Mouse (Mus musculus) liver, embryonic 15.5 days (tissue): ENCODE measurements at regions not wholly inside any gene's neighbourhood (a gene's known extent, or its start where the extent isn't known, plus 50 kb on each side); places are given as distances from the start of the nearest gene placed in this dataset.

ENCODE experiments used
- ATAC-seq: fragments of 200-750 bp; cut with Nextera tagmentation; 2 replicates; pipeline ENCODE4 v1.8.0; 2017; ENCODE audit warnings: moderate number of reproducible peaks, mild to moderate bottlenecking, moderate library complexity; ENCODE audit not compliant: insufficient read depth
- H3K27ac ChIP-seq: fragments of 300-500 bp; sonication (generic); replicated peaks from 2 replicates; pipeline ENCODE4 v1.5.1; 2015; ENCODE audit warnings: mild to moderate bottlenecking, inconsistent platforms
- H3K27me3 ChIP-seq: fragments of 300-500 bp; sonication (generic); 2 replicates; pipeline ENCODE4 v1.6.1; 2015; ENCODE audit warnings: mild to moderate bottlenecking, inconsistent platforms
- H3K36me3 ChIP-seq: fragments of 300-500 bp; sonication (generic); replicated peaks from 2 replicates; pipeline ENCODE4 v1.6.1; 2015; ENCODE audit warnings: moderate library complexity, mild to moderate bottlenecking, inconsistent platforms
- H3K4me1 ChIP-seq: fragments of 300-500 bp; sonication (generic); replicated peaks from 2 replicates; pipeline ENCODE4 v1.6.1; 2015; ENCODE audit warnings: inconsistent platforms
- H3K4me2 ChIP-seq: fragments of 300-500 bp; sonication (generic); 2 replicates; pipeline ENCODE4 v1.6.1; 2015; ENCODE audit warnings: moderate library complexity, mild to moderate bottlenecking, inconsistent platforms
- H3K4me3 ChIP-seq: fragments of 300-500 bp; sonication (generic); replicated peaks from 2 replicates; pipeline ENCODE4 v1.5.1; 2015; ENCODE audit warnings: mild to moderate bottlenecking, inconsistent platforms
- H3K9ac ChIP-seq: fragments of 300-500 bp; sonication (generic); 2 replicates; pipeline ENCODE4 v1.6.1; 2015; ENCODE audit warnings: moderate library complexity, mild to moderate bottlenecking, inconsistent platforms
- H3K9me3 ChIP-seq: fragments of 300-500 bp; sonication (generic); replicated peaks from 2 replicates; pipeline ENCODE4 v1.6.1; 2016; ENCODE audit warnings: inconsistent platforms
- WGBS: fragments of 180-500 bp; shearing (Covaris S2); methylation state at CpG from one replicate; pipeline ENCODE4 v1.1.7; 2015; ENCODE audit warnings: mixed read lengths; ENCODE audit not compliant: insufficient replicate concordance; 5-methylcytosine and 5-hydroxymethylcytosine counted together

DNA sequence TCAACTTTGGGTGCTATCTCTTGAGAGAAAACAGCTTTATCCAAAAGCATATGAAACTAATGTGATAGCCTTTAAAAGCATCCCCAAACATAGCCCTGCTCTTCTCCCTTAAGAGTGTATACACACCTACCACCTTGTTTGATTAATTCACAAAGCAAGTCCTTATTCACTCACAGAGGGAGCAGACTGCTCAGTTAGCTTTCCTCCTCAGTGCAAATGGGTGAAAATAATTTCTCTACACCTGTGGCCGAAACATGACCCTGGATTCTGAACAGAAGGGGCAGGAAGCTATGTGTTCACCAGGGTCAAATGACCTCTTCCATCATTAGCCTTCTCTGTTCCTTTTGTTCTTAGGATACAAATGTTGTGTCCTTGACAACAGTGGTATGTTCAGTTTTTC is 181.2 kb upstream of the Camk1g start:
- Histone ChIP-seq H3K4me1 (no peaks in the 10 kb centered on the region), H3K9ac (no peak overlapping the region), H3K36me3 (no peaks in the 10 kb centered on the region), H3K4me3 (no peak overlapping the region), H3K9me3 (no peaks in the 10 kb centered on the region), H3K27ac (no peak overlapping the region), H3K27me3 (no peaks in the 10 kb centered on the region), H3K4me2 (no peak overlapping the region)
- WGBS, result 66% methylated on average over 1 of the region's 1 CpGs
- ATAC-seq, result no peak

DNA sequence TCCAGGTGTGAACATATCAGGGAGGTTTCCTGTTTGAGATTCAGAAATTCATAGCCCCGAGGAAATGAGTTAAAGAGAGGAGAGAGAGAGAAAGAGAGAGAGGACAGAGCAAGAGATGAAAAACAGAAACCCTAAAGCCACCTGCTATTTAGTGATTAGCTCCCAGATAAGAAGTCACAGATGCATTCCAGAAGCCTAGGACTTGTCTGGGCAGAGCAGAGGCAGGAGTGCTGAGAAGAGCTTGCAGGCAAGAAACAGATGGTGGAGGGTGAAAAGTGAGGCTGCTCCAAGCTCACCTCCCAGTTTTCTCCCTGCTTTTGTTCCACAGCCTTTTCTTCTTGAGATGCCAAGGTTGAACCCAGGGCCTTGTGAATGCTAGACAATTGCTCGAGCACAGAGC is 180.7 kb upstream of the Camk1g start:
- no peak for ATAC-seq
- Histone ChIP-seq H3K4me3 (no peak overlapping the region), H3K4me2 (no peak overlapping the region), H3K27ac (no peak overlapping the region), H3K4me1 (no peaks in the 10 kb centered on the region), H3K27me3 (no peaks in the 10 kb centered on the region), H3K9ac (no peak overlapping the region), H3K9me3 (no peaks in the 10 kb centered on the region), H3K36me3 (no peaks in the 10 kb centered on the region)
- WGBS, result 21% methylated on average over 2 of the region's 2 CpGs

DNA sequence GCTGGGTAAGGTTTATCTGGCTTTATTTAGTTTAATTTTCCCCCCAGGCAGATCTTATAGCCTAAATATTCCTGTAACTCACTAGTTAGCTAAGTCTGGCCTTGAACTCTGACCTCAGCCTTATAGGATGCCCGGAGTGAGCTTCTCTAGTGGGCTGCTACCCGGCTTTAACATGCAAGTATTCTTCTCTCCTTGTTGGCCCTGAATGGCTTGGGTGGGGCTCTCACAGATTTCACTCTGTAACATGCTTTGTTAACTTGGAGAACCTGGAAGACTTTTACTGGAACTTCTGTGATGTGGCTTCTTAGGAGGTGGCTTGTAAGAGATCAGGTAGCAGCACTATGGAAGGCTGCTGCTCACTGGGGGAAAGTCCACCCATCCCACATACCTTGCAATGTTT is 177.3 kb upstream of the Camk1g start:
- no peaks in the 10 kb centered on the region for H3K27me3 ChIP-seq

DNA sequence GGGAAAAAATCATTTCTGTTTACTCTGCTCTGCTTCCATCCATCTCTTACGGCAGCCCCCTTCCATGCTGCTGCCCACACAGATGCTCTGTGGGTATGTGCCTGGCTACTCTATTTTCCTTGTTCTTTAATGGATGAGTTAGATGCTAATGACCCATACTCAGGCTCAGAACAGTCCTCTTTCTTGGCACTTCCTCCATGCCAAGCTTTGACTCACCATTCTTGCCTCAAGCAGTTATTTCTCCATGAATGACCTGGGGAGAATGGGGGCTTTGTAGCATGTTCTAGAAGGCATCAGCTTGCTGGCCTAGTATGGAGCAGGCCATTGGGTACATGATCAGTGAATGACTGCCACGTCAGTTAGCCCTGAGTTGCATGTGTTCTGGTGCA is 175.9 kb upstream of the Camk1g start:
- 58% methylated on average over 2 of the region's 2 CpGs for WGBS
- Histone ChIP-seq H3K27me3 (no peaks in the 10 kb centered on the region), H3K27ac (no peak overlapping the region), H3K4me1 (no peaks in the 10 kb centered on the region), H3K4me2 (no peak overlapping the region), H3K9me3 (no peaks in the 10 kb centered on the region), H3K36me3 (no peaks in the 10 kb centered on the region), H3K4me3 (no peak overlapping the region), H3K9ac (no peak overlapping the region)
- no peak for ATAC-seq

More for the DNA sequence above, 177.3 kb upstream of the Camk1g start:
- WGBS, result 62% methylated on average over 2 of the region's 2 CpGs
- no peaks in the 10 kb centered on the region for H3K36me3 ChIP-seq
- H3K9ac ChIP-seq, result no peak overlapping the region
- H3K4me1 ChIP-seq, result no peaks in the 10 kb centered on the region
- no peak overlapping the region for H3K4me2 ChIP-seq
- no peak overlapping the region for H3K27ac ChIP-seq
- H3K4me3 ChIP-seq, result no peak overlapping the region
- no peak for ATAC-seq
- no peaks in the 10 kb centered on the region for H3K9me3 ChIP-seq

DNA sequence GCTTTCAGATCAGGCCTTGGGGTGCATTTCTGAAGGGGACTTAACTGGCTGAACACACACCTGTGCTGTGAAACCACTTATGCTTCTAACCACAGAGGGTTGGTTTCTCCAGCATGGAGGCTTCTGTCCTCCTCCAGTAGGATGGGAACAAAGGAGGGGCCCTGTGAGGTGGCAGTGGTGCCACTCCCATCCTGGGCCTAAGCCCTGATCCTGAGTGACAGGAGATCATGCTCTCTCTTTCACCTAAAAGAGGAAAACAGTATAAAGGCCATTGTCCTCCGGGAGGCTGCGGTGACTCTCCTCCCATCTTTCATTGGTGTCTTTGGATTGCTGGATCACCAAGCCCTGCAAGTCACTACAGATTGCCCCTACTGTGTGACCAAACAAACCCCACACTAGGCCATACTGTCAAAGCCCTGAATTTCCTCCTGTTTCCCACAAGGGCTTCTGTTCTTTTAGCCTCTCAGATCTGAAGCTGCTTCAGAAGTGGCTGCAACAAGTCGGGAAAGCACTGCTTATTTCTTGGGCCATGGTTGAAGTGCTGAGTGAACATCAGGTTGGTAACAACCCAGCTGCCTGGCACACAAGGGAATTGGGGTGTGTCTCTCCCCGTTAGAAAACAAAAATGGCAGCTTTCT is 175.4 kb upstream of the Camk1g start:
- 56% methylated on average over 4 of the region's 4 CpGs for WGBS
- Histone ChIP-seq H3K27ac (no peak overlapping the region), H3K9ac (no peak overlapping the region), H3K4me3 (no peak overlapping the region), H3K4me2 (no peak overlapping the region), H3K4me1 (no peaks in the 10 kb centered on the region), H3K36me3 (no peaks in the 10 kb centered on the region), H3K27me3 (no peaks in the 10 kb centered on the region), H3K9me3 (no peaks in the 10 kb centered on the region)
- ATAC-seq, result no peak

DNA sequence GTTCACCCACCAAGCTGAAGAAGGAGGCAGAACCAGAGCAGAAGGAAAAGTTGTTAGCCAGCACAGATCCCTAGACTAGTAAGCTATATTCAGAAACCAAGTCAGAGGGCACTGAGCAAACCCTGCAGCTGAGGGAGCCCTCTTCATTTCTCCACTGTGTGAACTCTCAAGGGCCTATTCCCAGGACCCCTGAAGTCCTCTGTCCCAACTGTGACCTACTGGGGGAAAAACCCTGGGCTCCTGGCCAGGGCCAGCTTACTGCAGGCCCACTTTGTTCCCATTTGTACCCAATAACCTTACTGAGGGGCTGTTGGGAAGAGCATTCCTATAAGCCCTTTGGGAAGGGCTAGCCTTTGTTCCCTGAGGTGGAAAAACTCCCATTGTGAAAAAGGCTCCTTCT is 174.7 kb upstream of the Camk1g start:
- H3K27ac ChIP-seq, result no peak overlapping the region
- no peak overlapping the region for H3K4me2 ChIP-seq
- no peak overlapping the region for H3K4me3 ChIP-seq
- no peaks in the 10 kb centered on the region for H3K4me1 ChIP-seq
- no peak for ATAC-seq
- no peaks in the 10 kb centered on the region for H3K36me3 ChIP-seq
- no peaks in the 10 kb centered on the region for H3K9me3 ChIP-seq
- H3K9ac ChIP-seq, result no peak overlapping the region
- H3K27me3 ChIP-seq, result no peaks in the 10 kb centered on the region

DNA sequence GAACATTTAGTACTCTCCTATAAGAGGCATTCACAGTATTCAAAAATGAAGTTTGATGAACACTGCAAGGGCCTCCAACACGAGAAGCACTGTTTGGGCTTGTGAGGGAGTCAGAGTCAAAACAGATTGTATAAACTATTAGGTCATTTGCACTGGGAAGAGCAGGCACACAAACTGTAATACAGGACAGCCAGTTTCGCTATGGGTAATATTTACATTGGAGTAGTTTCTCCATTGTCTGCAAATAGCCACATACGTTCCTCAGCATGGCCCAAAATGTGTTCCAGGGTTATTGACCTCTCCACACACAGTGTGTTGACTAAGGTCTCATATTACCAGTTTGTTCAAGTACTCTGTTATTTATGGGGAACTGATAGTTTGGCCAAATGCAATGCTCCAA is 173.7 kb upstream of the Camk1g start:
- H3K4me1 ChIP-seq, result no peaks in the 10 kb centered on the region
- no peak overlapping the region for H3K9ac ChIP-seq
- H3K9me3 ChIP-seq, result no peaks in the 10 kb centered on the region
- H3K36me3 ChIP-seq, result no peaks in the 10 kb centered on the region
- H3K27me3 ChIP-seq, result no peaks in the 10 kb centered on the region
- H3K4me3 ChIP-seq, result no peak overlapping the region
- 38% methylated on average over 3 of the region's 3 CpGs for WGBS
- ATAC-seq, result peak; percentile 52
- no peak overlapping the region for H3K4me2 ChIP-seq
- H3K27ac ChIP-seq, result no peak overlapping the region

DNA sequence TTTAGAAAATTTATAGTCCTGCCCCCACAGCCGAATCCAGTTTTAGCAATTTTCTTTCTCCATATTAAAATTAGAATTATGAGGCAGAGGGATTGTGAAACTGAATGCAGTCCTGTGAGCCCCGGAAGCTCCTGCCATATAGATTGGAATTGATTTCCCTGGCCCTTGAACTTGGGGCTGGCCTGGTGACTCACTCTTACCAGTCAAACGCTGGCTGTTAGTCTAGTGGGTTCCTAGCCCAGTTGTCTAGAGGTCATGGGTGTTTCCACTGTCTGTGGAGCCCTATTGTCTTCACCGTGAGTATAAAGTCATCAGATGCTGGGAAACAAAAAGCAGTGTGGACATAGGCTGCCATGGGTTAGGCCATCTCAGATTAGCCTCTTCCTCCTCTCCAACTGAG is 173.2 kb upstream of the Camk1g start:
- no peaks in the 10 kb centered on the region for H3K36me3 ChIP-seq
- no peak for ATAC-seq
- no peak overlapping the region for H3K27ac ChIP-seq
- H3K9ac ChIP-seq, result no peak overlapping the region
- H3K4me3 ChIP-seq, result no peak overlapping the region
- no peaks in the 10 kb centered on the region for H3K9me3 ChIP-seq
- no peak overlapping the region for H3K4me2 ChIP-seq
- WGBS, result 49% methylated on average over 4 of the region's 4 CpGs
- no peaks in the 10 kb centered on the region for H3K4me1 ChIP-seq
- no peaks in the 10 kb centered on the region for H3K27me3 ChIP-seq

DNA sequence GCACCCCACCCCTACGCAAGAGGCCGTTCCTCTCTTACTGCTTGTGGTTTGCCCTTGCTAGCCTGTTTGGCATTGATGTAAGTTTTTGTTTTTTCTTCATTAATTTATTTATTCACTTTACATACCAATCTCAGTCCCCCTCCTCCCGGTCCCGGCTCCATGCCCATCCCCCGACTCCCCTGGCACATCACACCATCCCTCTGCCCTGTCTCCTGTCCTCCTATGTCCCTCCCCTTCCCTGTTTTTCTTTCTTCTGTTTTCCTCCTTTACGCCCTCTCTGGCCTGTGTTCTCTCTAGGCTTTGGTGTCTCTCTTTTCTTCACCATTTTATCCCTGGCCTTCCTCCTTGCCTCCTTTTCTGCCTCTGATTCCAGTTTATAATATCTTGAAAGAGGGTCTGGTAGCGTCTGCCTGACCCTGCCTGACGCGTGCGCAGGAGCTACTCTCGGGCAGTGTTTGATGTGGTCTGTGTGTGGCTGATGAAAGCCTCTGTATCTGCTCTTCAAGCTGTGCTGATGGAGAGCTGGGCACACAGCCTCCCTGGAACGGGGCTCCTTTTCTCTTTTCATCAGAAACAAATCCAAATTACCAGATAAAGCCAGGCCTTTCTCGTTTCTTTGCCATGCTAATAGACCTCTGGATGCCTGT is 172.0 kb upstream of the Camk1g start:
- no peak for ATAC-seq
- H3K9me3 ChIP-seq, result no peaks in the 10 kb centered on the region
- H3K4me3 ChIP-seq, result no peak overlapping the region
- H3K4me2 ChIP-seq, result no peak overlapping the region
- no peaks in the 10 kb centered on the region for H3K36me3 ChIP-seq
- no peaks in the 10 kb centered on the region for H3K4me1 ChIP-seq
- 47% methylated on average over 13 of the region's 13 CpGs for WGBS
- no peaks in the 10 kb centered on the region for H3K27me3 ChIP-seq
- no peak overlapping the region for H3K9ac ChIP-seq
- no peak overlapping the region for H3K27ac ChIP-seq

DNA sequence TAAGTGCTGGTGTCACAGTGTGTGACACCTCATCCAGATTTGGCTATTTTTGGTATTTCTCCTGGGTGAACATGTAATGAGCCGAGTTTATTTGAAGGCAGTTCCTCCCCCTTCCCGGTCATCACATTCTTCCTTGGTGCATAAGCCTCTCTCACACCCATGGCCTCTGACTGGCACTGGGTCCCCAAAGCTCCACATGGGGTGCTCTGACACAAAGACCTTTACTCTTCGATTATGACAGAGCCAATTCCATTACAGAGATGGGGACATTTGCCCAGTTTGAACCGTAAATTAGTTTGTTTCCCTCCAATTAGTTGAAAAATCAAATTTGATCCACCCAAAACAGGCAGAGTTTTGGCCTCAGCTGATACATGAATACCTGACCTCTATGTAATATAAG is 171.2 kb upstream of the Camk1g start:
- H3K36me3 ChIP-seq, result no peaks in the 10 kb centered on the region
- no peaks in the 10 kb centered on the region for H3K4me1 ChIP-seq
- WGBS, result 64% methylated on average over 4 of the region's 4 CpGs
- no peak overlapping the region for H3K4me2 ChIP-seq
- ATAC-seq, result no peak
- no peaks in the 10 kb centered on the region for H3K9me3 ChIP-seq
- H3K27ac ChIP-seq, result no peak overlapping the region
- no peaks in the 10 kb centered on the region for H3K27me3 ChIP-seq
- H3K9ac ChIP-seq, result no peak overlapping the region
- H3K4me3 ChIP-seq, result no peak overlapping the region

DNA sequence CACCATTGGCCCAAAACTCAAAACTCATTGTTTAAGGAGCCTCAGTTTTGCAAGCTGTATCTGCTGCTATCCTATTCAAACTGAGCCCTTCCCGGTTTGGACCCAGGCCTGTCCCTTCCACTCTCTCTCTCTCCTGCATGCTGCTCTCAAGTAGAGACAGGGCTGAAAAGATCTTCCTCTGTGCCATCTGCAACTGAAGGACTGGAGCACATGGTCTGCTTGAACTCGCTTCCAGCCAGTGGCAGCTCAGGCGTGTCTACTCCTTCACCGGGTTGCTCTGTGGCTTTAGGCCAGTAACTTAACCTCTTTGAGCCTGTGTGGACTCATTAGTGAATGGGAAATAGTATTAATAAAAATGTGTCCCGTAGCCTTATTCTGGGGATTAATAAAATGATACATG is 170.4 kb upstream of the Camk1g start:
- Histone ChIP-seq H3K9me3 (no peaks in the 10 kb centered on the region), H3K4me1 (no peaks in the 10 kb centered on the region), H3K4me3 (no peak overlapping the region), H3K27me3 (no peaks in the 10 kb centered on the region), H3K36me3 (no peaks in the 10 kb centered on the region), H3K27ac (no peak overlapping the region), H3K9ac (no peak overlapping the region), H3K4me2 (no peak overlapping the region)
- ATAC-seq, result no peak
- WGBS, result 66% methylated on average over 5 of the region's 5 CpGs

DNA sequence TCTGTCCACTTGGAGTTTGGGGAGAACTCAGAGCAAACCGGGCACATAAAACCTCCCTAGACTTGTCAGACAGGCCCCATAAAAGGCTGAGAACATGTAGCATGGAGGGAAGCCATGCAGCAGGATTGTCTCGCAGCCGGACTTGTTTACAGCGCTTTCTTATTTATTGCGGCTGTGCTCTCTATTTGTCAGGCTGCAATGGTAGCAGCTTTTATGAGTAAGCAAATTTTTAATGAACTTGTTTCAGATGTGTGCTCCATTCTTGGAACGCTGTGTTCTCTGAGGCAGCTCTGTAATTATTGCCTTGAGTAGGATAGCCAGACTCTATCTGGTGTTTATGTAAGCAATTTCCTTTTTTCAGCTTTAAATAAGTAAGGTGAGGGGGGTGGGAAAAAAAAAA is 169.2 kb upstream of the Camk1g start:
- Histone ChIP-seq H3K4me1 (no peaks in the 10 kb centered on the region), H3K27me3 (no peaks in the 10 kb centered on the region), H3K27ac (no peak overlapping the region), H3K9me3 (no peaks in the 10 kb centered on the region), H3K4me2 (no peak overlapping the region), H3K36me3 (no peaks in the 10 kb centered on the region), H3K9ac (no peak overlapping the region), H3K4me3 (no peak overlapping the region)
- no peak for ATAC-seq
- WGBS, result 72% methylated on average over 6 of the region's 6 CpGs
